Mouse (Mus musculus): ENCODE measurements around the gene Vmn2r56. TPM values are rescaled to one million over a fixed set of nuclear protein-coding genes. Genes with fewer than 3 reads are reported as not detected.
"Not testable (repeated sequence)": the region's sequence is repeated elsewhere in the genome, so short reads cannot be mapped to it uniquely, and the experiment has no call there.

Vmn2r56 gene
- total RNA-seq (2021) = not detected
- long read RNA-seq, experiment 1 = 0 reads
- long read RNA-seq, experiment 2 = 0 reads

GRCm38 (mm10) chr7:12734904-12735303 is at the start of gene Vmn2r56:
Gene Vmn2r56, minus strand, starts transcription at chr7:12735004.
- no peak for DNase-seq

- peak; percentile 84 to 89 for DNase-seq
These were observed 45.5 kb upstream of the Vmn2r56 start for GRCm38 (mm10) chr7:12780151-12780830.

GRCm38 (mm10) chr7:12779782-12780150 is 45.0 kb upstream of the Vmn2r56 start:
- no peak for DNase-seq

DNA sequence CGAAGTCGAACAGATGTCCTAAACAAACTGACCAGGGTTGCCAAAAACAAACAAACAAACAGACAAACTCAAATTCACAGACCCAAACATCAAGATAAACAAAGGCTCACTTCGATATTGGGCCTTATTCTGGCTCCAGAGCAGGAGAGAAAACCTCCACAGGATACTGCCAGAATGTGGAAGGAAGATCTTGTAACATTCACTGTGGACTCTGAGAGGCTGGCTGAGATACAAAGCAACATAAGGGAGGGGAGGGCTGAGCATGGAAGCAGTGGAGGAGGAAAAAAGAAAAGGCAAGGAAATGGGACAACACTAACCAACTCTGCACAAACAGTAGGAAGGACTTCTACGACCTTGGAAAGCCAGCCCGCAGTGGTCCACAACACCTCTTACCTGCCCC is 44.3 kb upstream of the Vmn2r56 start:
- no peak for DNase-seq

DNA sequence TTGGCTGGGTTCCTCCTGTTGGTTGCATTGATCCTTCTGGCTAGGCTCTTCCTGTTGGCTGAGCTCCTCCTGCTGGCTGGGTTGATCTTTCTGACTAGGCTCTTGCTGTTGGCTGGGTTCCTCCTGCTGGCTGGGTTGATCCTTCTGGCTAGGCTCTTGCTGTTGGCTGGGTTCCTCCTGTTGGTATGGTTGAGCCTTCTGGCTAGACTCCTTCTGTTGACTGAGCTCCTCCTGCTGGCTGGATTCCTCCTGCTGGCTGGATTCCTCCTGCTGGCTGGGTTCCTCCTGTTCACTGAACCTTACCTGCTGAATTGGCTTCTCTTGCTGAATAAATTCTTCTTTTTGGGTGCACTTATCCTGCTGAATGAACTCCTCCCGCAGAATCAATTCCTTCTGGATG is 39.8 kb upstream of the Vmn2r56 start:
- DNase-seq = peak in 1 of 2 experiments; percentile 29

DNA sequence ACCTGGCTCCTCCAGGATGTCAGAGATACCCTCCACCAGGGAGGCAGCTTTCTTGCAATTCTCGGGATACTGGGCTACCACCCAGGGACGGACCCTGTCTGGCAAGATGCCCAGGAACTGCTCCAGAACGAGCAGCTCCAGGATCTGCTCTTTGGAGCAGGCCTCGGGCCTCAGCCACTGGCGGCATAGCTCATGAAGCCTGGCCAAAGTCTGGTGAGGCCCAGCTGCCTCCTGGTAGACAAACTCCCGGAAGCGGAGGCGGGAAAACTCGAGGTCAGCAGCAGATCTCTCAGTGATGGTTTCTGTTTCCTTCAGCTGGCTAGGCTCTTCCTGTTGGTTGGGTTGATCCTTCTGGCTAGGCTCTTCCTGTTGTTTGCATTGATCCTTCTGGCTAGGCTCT is 39.3 kb upstream of the Vmn2r56 start:
- DNase-seq = no peak

- DNase-seq = peak in 1 of 2 experiments; percentile 3
These were observed 14.8 kb upstream of the Vmn2r56 start for GRCm38 (mm10) chr7:12749431-12750198.

- not testable (repeated sequence) for DNase-seq
These were observed 49.9 kb downstream of the Vmn2r56 start, which contains the start of gene Vmn2r55 for GRCm38 (mm10) chr7:12684903-12685302. Gene Vmn2r55, minus strand, starts transcription at chr7:12685003.

GRCm38 (mm10) chr7:12640219-12640618 is 94.6 kb downstream of the Vmn2r56 start, which contains the start of gene Vmn2r54:
Gene Vmn2r54, minus strand, starts transcription at chr7:12640319.
- not testable (repeated sequence) for DNase-seq

Other genes with a start within 250 kb of the Vmn2r56 start
- gene 2900092C05Rik, start 222.5 kb downstream of the Vmn2r56 start, total RNA-seq (2021) = not detected
- under 1 TPM; 0.03 to 0.07 TPM for gene Vmn2r53, start 126.2 kb downstream of the Vmn2r56 start, total RNA-seq (2021)
- not detected for gene Vmn2r54, start 94.7 kb downstream of the Vmn2r56 start, total RNA-seq (2021)
- gene Vmn2r55, start 50.0 kb downstream of the Vmn2r56 start, total RNA-seq (2021) = not detected
- 1 to 10 TPM; 2.3 to 4.3 TPM for gene Zscan18, start 68.6 kb upstream of the Vmn2r56 start, total RNA-seq (2021)
- gene Zfp329, start 83.9 kb upstream of the Vmn2r56 start, total RNA-seq (2021) = 10 to 100 TPM; 10.5 to 11.0 TPM
- gene Zfp110, start 99.8 kb upstream of the Vmn2r56 start, total RNA-seq (2021) = 10 to 100 TPM; 22.2 to 24.0 TPM
- 1 to 10 TPM; 3.2 to 3.4 TPM for gene Zfp128, start 146.2 kb upstream of the Vmn2r56 start, total RNA-seq (2021)
- gene Zscan22, start 162.8 kb upstream of the Vmn2r56 start, total RNA-seq (2021) = 10 to 100 TPM; 10.7 to 13.6 TPM
- gene Rps5, start 187.3 kb upstream of the Vmn2r56 start, total RNA-seq (2021) = 100 to 1,000 TPM; 919 to 976 TPM
- gene Rnf225, start 192.4 kb upstream of the Vmn2r56 start, total RNA-seq (2021) = under 1 TPM; 0.20 to 0.63 TPM
- gene Zfp324, start 230.8 kb upstream of the Vmn2r56 start, total RNA-seq (2021) = 1 to 10 TPM; 9.3 to 9.5 TPM
- 1 to 10 TPM; 5.9 to 7.6 TPM for gene Zfp446, start 242.8 kb upstream of the Vmn2r56 start, total RNA-seq (2021)

Measured in adrenal gland, postnatal 36 days (tissue).